Mouse (Mus musculus) stomach, embryonic 15.5 days (tissue): ENCODE measurements at regions not wholly inside any gene's neighbourhood (a gene's known extent, or its start where the extent isn't known, plus 50 kb on each side); places are given as distances from the start of the nearest gene placed in this dataset.

Source experiments
- ATAC-seq: fragments of 200-750 bp; cut with Nextera tagmentation; 2 replicates; pipeline ENCODE4 v1.8.0; 2017; ENCODE audit warnings: low read depth, moderate number of reproducible peaks, moderate TSS enrichment; ENCODE audit not compliant: insufficient read depth, low FRiP score
- H3K27ac ChIP-seq: fragments of 300-500 bp; sonication (generic); 2 replicates; pipeline ENCODE4 v1.5.1; 2015; ENCODE audit warnings: mild to moderate bottlenecking, inconsistent platforms
- H3K27me3 ChIP-seq: fragments of 300-500 bp; sonication (generic); replicated peaks from 2 replicates; pipeline ENCODE4 v1.6.1; 2015; ENCODE audit warnings: inconsistent platforms
- H3K36me3 ChIP-seq: fragments of 300-500 bp; sonication (generic); 2 replicates; pipeline ENCODE4 v1.6.1; 2015; ENCODE audit warnings: inconsistent platforms
- H3K4me1 ChIP-seq: fragments of 300-500 bp; sonication (generic); 2 replicates; pipeline ENCODE4 v1.6.1; 2015; ENCODE audit warnings: inconsistent platforms
- H3K4me2 ChIP-seq: fragments of 300-500 bp; sonication (generic); 2 replicates; pipeline ENCODE4 v1.6.1; 2015; ENCODE audit warnings: mild to moderate bottlenecking, inconsistent platforms
- H3K4me3 ChIP-seq: fragments of 300-500 bp; sonication (generic); replicated peaks from 2 replicates; pipeline ENCODE4 v1.5.1; 2015; ENCODE audit warnings: inconsistent platforms
- H3K9ac ChIP-seq: fragments of 300-500 bp; sonication (generic); 2 replicates; pipeline ENCODE4 v1.6.1; 2015; ENCODE audit warnings: inconsistent platforms
- H3K9me3 ChIP-seq: fragments of 300-500 bp; sonication (generic); 2 replicates; pipeline ENCODE4 v1.6.1; 2016; ENCODE audit warnings: inconsistent platforms
- WGBS: fragments of 180-500 bp; shearing (Covaris S2); methylation state at CpG from one replicate; pipeline ENCODE4 v1.1.7; 2015; 5-methylcytosine and 5-hydroxymethylcytosine counted together

- ATAC-seq: no peak
- H3K9ac ChIP-seq: no peak overlapping the region
- H3K4me1 ChIP-seq: no peaks in the 10 kb centered on the region
- no peak overlapping the region for H3K4me3 ChIP-seq
- H3K4me2 ChIP-seq: no peak overlapping the region
- WGBS: 77% methylated on average over 9 of the region's 16 CpGs
- no peak overlapping the region for H3K27ac ChIP-seq
- no peaks in the 10 kb centered on the region for H3K27me3 ChIP-seq
- H3K36me3 ChIP-seq: no peaks in the 10 kb centered on the region
- no peaks in the 10 kb centered on the region for H3K9me3 ChIP-seq
Measured at GRCm38 (mm10) chr3:54103098-54103497, 52.7 kb upstream of the Trpc4 start.

GRCm38 (mm10) chr3:54083634-54084033 lies 72.2 kb upstream of the Trpc4 start:
- H3K4me2 ChIP-seq: no peak overlapping the region

GRCm38 (mm10) chr3:54076461-54076860 lies 79.4 kb upstream of the Trpc4 start:
- Histone ChIP-seq H3K4me2 (no peak overlapping the region), H3K9me3 (no peaks in the 10 kb centered on the region), H3K36me3 (no peaks in the 10 kb centered on the region), H3K27ac (no peak overlapping the region), H3K4me3 (no peak overlapping the region), H3K4me1 (no peaks in the 10 kb centered on the region), H3K27me3 (no peaks in the 10 kb centered on the region), H3K9ac (no peak overlapping the region)
- peak; percentile 78 for ATAC-seq
- 59% methylated on average over 5 of the region's 5 CpGs for WGBS

More at GRCm38 (mm10) chr3:54083634-54084033, 72.2 kb upstream of the Trpc4 start:
- ATAC-seq: no peak
- Histone ChIP-seq H3K9me3 (no peaks in the 10 kb centered on the region), H3K27ac (no peak overlapping the region), H3K4me3 (no peak overlapping the region), H3K9ac (no peak overlapping the region), H3K4me1 (no peaks in the 10 kb centered on the region), H3K27me3 (no peaks in the 10 kb centered on the region), H3K36me3 (no peaks in the 10 kb centered on the region)
- 61% methylated on average over 6 of the region's 6 CpGs for WGBS

GRCm38 (mm10) chr3:54060653-54061052 lies 95.2 kb upstream of the Trpc4 start:
- no peaks in the 10 kb centered on the region for H3K36me3 ChIP-seq
- H3K27me3 ChIP-seq: no peaks in the 10 kb centered on the region
- H3K9me3 ChIP-seq: no peaks in the 10 kb centered on the region
- no peak overlapping the region for H3K4me2 ChIP-seq
- H3K4me1 ChIP-seq: no peaks in the 10 kb centered on the region
- no peak overlapping the region for H3K27ac ChIP-seq
- WGBS: 62% methylated on average over 1 of the region's 1 CpGs
- H3K9ac ChIP-seq: no peak overlapping the region
- ATAC-seq: no peak
- no peak overlapping the region for H3K4me3 ChIP-seq

GRCm38 (mm10) chr3:54054376-54054775 lies 101.5 kb upstream of the Trpc4 start:
- Histone ChIP-seq H3K36me3 (no peaks in the 10 kb centered on the region), H3K9me3 (no peaks in the 10 kb centered on the region), H3K4me3 (no peak overlapping the region), H3K9ac (no peak overlapping the region), H3K27me3 (no peaks in the 10 kb centered on the region), H3K4me1 (no peaks in the 10 kb centered on the region), H3K4me2 (no peak overlapping the region), H3K27ac (no peak overlapping the region)
- no peak for ATAC-seq
- 77% methylated on average over 7 of the region's 7 CpGs for WGBS

- no peak overlapping the region for H3K4me3 ChIP-seq
- no peaks in the 10 kb centered on the region for H3K9me3 ChIP-seq
- H3K4me2 ChIP-seq: no peak overlapping the region
- no peaks in the 10 kb centered on the region for H3K27me3 ChIP-seq
- no peak overlapping the region for H3K9ac ChIP-seq
- H3K4me1 ChIP-seq: no peaks in the 10 kb centered on the region
- 68% methylated on average over 2 of the region's 2 CpGs for WGBS
- H3K36me3 ChIP-seq: no peaks in the 10 kb centered on the region
- no peak overlapping the region for H3K27ac ChIP-seq
- no peak for ATAC-seq
Measured at GRCm38 (mm10) chr3:54049370-54049769, 106.5 kb upstream of the Trpc4 start.

- no peaks in the 10 kb centered on the region for H3K4me1 ChIP-seq
- H3K9me3 ChIP-seq: no peaks in the 10 kb centered on the region
- no peaks in the 10 kb centered on the region for H3K27me3 ChIP-seq
- H3K4me3 ChIP-seq: no peak overlapping the region
- no peak for ATAC-seq
- H3K9ac ChIP-seq: no peak overlapping the region
- H3K36me3 ChIP-seq: no peaks in the 10 kb centered on the region
- H3K27ac ChIP-seq: no peak overlapping the region
- H3K4me2 ChIP-seq: no peak overlapping the region
- WGBS: 60% methylated on average over 3 of the region's 3 CpGs
Measured at GRCm38 (mm10) chr3:54048091-54048670, 107.7 kb upstream of the Trpc4 start.

GRCm38 (mm10) chr3:54027365-54027764 lies 128.5 kb upstream of the Trpc4 start:
- Histone ChIP-seq H3K9me3 (no peaks in the 10 kb centered on the region), H3K4me2 (no peak overlapping the region), H3K27me3 (no peaks in the 10 kb centered on the region), H3K4me1 (no peaks in the 10 kb centered on the region), H3K4me3 (no peak overlapping the region), H3K9ac (no peak overlapping the region), H3K36me3 (no peaks in the 10 kb centered on the region), H3K27ac (no peak overlapping the region)
- 58% methylated on average over 4 of the region's 4 CpGs for WGBS
- no peak for ATAC-seq

GRCm38 (mm10) chr3:54020196-54020595 lies 135.6 kb upstream of the Trpc4 start:
- ATAC-seq: no peak
- Histone ChIP-seq H3K36me3 (no peaks in the 10 kb centered on the region), H3K27me3 (no peaks in the 10 kb centered on the region), H3K4me3 (no peak overlapping the region), H3K4me2 (no peak overlapping the region), H3K9me3 (no peaks in the 10 kb centered on the region), H3K27ac (no peak overlapping the region), H3K9ac (no peak overlapping the region), H3K4me1 (no peaks in the 10 kb centered on the region)
- 67% methylated on average over 4 of the region's 4 CpGs for whole genome bisulfite sequencing

- no peak overlapping the region for H3K9ac ChIP-seq
- no peak overlapping the region for H3K4me2 ChIP-seq
- H3K36me3 ChIP-seq: no peaks in the 10 kb centered on the region
- H3K27me3 ChIP-seq: no peaks in the 10 kb centered on the region
- WGBS: 42% methylated on average over 4 of the region's 4 CpGs
- no peaks in the 10 kb centered on the region for H3K4me1 ChIP-seq
- H3K4me3 ChIP-seq: no peak overlapping the region
- ATAC-seq: no peak
- no peaks in the 10 kb centered on the region for H3K9me3 ChIP-seq
- H3K27ac ChIP-seq: no peak overlapping the region
Measured at GRCm38 (mm10) chr3:54017943-54018649, 137.7 kb upstream of the Trpc4 start.

GRCm38 (mm10) chr3:54016877-54017276 lies 139.0 kb upstream of the Trpc4 start:
- no peak for ATAC-seq
- H3K36me3 ChIP-seq: no peaks in the 10 kb centered on the region
- H3K4me3 ChIP-seq: no peak overlapping the region
- no peak overlapping the region for H3K9ac ChIP-seq
- no peak overlapping the region for H3K27ac ChIP-seq
- no peaks in the 10 kb centered on the region for H3K4me1 ChIP-seq
- 75% methylated on average over 5 of the region's 5 CpGs for WGBS
- H3K9me3 ChIP-seq: no peaks in the 10 kb centered on the region
- no peak overlapping the region for H3K4me2 ChIP-seq
- H3K27me3 ChIP-seq: no peaks in the 10 kb centered on the region

- H3K36me3 ChIP-seq: no peaks in the 10 kb centered on the region
- H3K4me2 ChIP-seq: no peak overlapping the region
- H3K9me3 ChIP-seq: no peaks in the 10 kb centered on the region
- H3K9ac ChIP-seq: no peak overlapping the region
- no peak for ATAC-seq
- H3K4me3 ChIP-seq: no peak overlapping the region
- 84% methylated on average over 2 of the region's 2 CpGs for WGBS
- H3K27me3 ChIP-seq: no peaks in the 10 kb centered on the region
- H3K4me1 ChIP-seq: no peaks in the 10 kb centered on the region
- H3K27ac ChIP-seq: no peak overlapping the region
Measured at GRCm38 (mm10) chr3:54011016-54011415, 144.8 kb upstream of the Trpc4 start.
